ENCODE assay signal across 8 mouse cellular contexts in genomic region chr7:31000505-31001020, GRCm38 (mm10). TPM values are rescaled to one million over a fixed set of nuclear protein-coding genes. Genes with fewer than 3 reads are reported as not detected.
DNase-seq lines count a peak whose midpoint lies in the region; ATAC-seq lines count a peak whose summit lies in the region.

No protein-coding gene starts in this region.

- peak; percentile 28 for DNase-seq in embryo, embryonic 11 days
- no peak for DNase-seq in embryo, embryonic 9.5 days (ENCODE audit: extremely low spot score)
- DNase-seq in adrenal gland, adult 8-10 months = peak; percentile 73
- DNase-seq in forelimb bud, embryonic 11.5 days (ENCODE audit: low read depth, low spot score) = peak; percentile 39
- DNase-seq in testis, postnatal 14 days (ENCODE audit: low spot score) = peak; percentile 52

- no peak overlapping the region for H3K9ac ChIP-seq in hindbrain, embryonic 16.5 days (ENCODE audit: low read depth, low read length)
- peak overlapping the region; percentile 14; the same call in 1 of the 2 replicates for H3K9ac ChIP-seq in limb, embryonic 15.5 days
- no peak overlapping the region for H3K9ac ChIP-seq in neural tube, embryonic 14.5 days (replicated peaks; ENCODE audit: low read depth, low read length)

- H3K36me3 ChIP-seq in hindbrain, embryonic 16.5 days (ENCODE audit: control insufficient read depth, insufficient read depth, low read length) = no peaks in the 10 kb centered on the region
- H3K36me3 ChIP-seq in limb, embryonic 15.5 days = no peaks in the 10 kb centered on the region
- no peaks in the 10 kb centered on the region for H3K36me3 ChIP-seq in neural tube, embryonic 14.5 days (ENCODE audit: control insufficient read depth, insufficient read depth, low read length)

- H3K4me3 ChIP-seq in hindbrain, embryonic 16.5 days (ENCODE audit: low read length) = no peak overlapping the region
- H3K4me3 ChIP-seq in limb, embryonic 15.5 days = no peak overlapping the region
- no peak overlapping the region for H3K4me3 ChIP-seq in neural tube, embryonic 14.5 days (ENCODE audit: low read depth, low read length)

- H3K4me1 ChIP-seq in hindbrain, embryonic 16.5 days (ENCODE audit: control insufficient read depth, insufficient read depth, low read depth, low read length) = peaks cover 5% of the 10 kb centered on the region
- peaks cover 12% of the 10 kb centered on the region for H3K4me1 ChIP-seq in limb, embryonic 15.5 days
- no peaks in the 10 kb centered on the region for H3K4me1 ChIP-seq in neural tube, embryonic 14.5 days (ENCODE audit: control insufficient read depth, insufficient read depth, low read length)

- no peak overlapping the region for H3K4me2 ChIP-seq in hindbrain, embryonic 16.5 days (ENCODE audit: low read length)
- peak overlapping the region; percentile 17; the same call in 1 of the 2 replicates for H3K4me2 ChIP-seq in limb, embryonic 15.5 days
- no peak overlapping the region for H3K4me2 ChIP-seq in neural tube, embryonic 14.5 days (ENCODE audit: low read depth, low read length)

- WGBS in hindbrain, embryonic 16.5 days = 37% methylated on average over 7 of the region's 7 CpGs
- WGBS in limb, embryonic 15.5 days = 4% methylated on average over 7 of the region's 7 CpGs
- 54% methylated on average over 7 of the region's 7 CpGs for WGBS in neural tube, embryonic 14.5 days

- peak; percentile 34; the same call in 1 of the 2 replicates for ATAC-seq in hindbrain, embryonic 16.5 days
- peak; percentile 70 for ATAC-seq in limb, embryonic 15.5 days (ENCODE audit: insufficient number of reproducible peaks, low FRiP score, low TSS enrichment, low read depth)
- peak; percentile 54; the same call in 1 of the 2 replicates for ATAC-seq in neural tube, embryonic 14.5 days (ENCODE audit: low read depth)

- no peaks in the 10 kb centered on the region; the same call in 1 of the 2 replicates for H3K9me3 ChIP-seq in hindbrain, embryonic 16.5 days (ENCODE audit: control insufficient read depth, low read length)
- H3K9me3 ChIP-seq in limb, embryonic 15.5 days = no peaks in the 10 kb centered on the region
- no peaks in the 10 kb centered on the region for H3K9me3 ChIP-seq in neural tube, embryonic 14.5 days (ENCODE audit: control insufficient read depth, low read length)

- H3K27me3 ChIP-seq in hindbrain, embryonic 16.5 days (replicated peaks; ENCODE audit: control insufficient read depth, insufficient read depth, low read length) = no peaks in the 10 kb centered on the region
- H3K27me3 ChIP-seq in limb, embryonic 15.5 days = no peaks in the 10 kb centered on the region
- H3K27me3 ChIP-seq in neural tube, embryonic 14.5 days (ENCODE audit: control insufficient read depth, insufficient read depth, low read length) = no peaks in the 10 kb centered on the region

- no peak overlapping the region for H3K27ac ChIP-seq in hindbrain, embryonic 16.5 days (ENCODE audit: low read depth, low read length)
- peak overlapping the region; percentile 38 for H3K27ac ChIP-seq in limb, embryonic 15.5 days
- peak overlapping the region; percentile 2; the same call in 1 of the 2 replicates for H3K27ac ChIP-seq in neural tube, embryonic 14.5 days (ENCODE audit: low read depth, low read length)

RNA-seq across cellular contexts. Expression of gene Fam187b, which starts 27.0 kb away (rescaled TPM):
- 1 to 10 TPM in 2 of 4 experiments, under 1 TPM in 2; 0.38 to 2.2 (median 0.84) TPM for total RNA-seq in adrenal gland, adult 8-10 months (2022)
- polyA plus RNA-seq in hindbrain, embryonic 16.5 days (2015; fragmentation: Nextera tagmentation; extraction: Ambion mirVana) = 0.63 and 0.82 TPM in 2 replicates
- 2.4 and 2.7 TPM in 2 replicates for polyA plus RNA-seq in limb, embryonic 15.5 days (2015; fragmentation: Nextera tagmentation; extraction: Ambion mirVana)
- 0.40 and 0.44 TPM in 2 replicates for polyA plus RNA-seq in neural tube, embryonic 14.5 days (2014; fragmentation: Nextera tagmentation; extraction: Ambion mirVana)

RNA-seq across cellular contexts. Expression of gene Lsr, which starts 27.3 kb away (rescaled TPM):
- 10 to 100 TPM in 2 of 4 experiments, 1 to 10 TPM in 2; 4.1 to 36.6 (median 13.7) TPM for total RNA-seq in adrenal gland, adult 8-10 months (2022)
- 24.1 and 27.8 TPM in 2 replicates for polyA plus RNA-seq in hindbrain, embryonic 16.5 days (2015; fragmentation: Nextera tagmentation; extraction: Ambion mirVana)
- polyA plus RNA-seq in limb, embryonic 15.5 days (2015; fragmentation: Nextera tagmentation; extraction: Ambion mirVana) = 37.1 and 39.5 TPM in 2 replicates
- polyA plus RNA-seq in neural tube, embryonic 14.5 days (2014; fragmentation: Nextera tagmentation; extraction: Ambion mirVana) = 10.2 and 15.3 TPM in 2 replicates

RNA-seq across cellular contexts. Expression of gene Fxyd5, which starts 41.7 kb away (rescaled TPM):
- 10 to 100 TPM; 53.1 to 81.6 (median 58.8) TPM for total RNA-seq in adrenal gland, adult 8-10 months (2022)
- 24.4 and 32.9 TPM in 2 replicates for polyA plus RNA-seq in hindbrain, embryonic 16.5 days (2015; fragmentation: Nextera tagmentation; extraction: Ambion mirVana)
- 42.3 and 52.6 TPM in 2 replicates for polyA plus RNA-seq in limb, embryonic 15.5 days (2015; fragmentation: Nextera tagmentation; extraction: Ambion mirVana)
- polyA plus RNA-seq in neural tube, embryonic 14.5 days (2014; fragmentation: Nextera tagmentation; extraction: Ambion mirVana) = 7.8 and 12.9 TPM in 2 replicates

RNA-seq across cellular contexts. Expression of gene Usf2, which starts 44.0 kb away (rescaled TPM):
- total RNA-seq in adrenal gland, adult 8-10 months (2022) = 100 to 1,000 TPM; 116 to 131 (median 127) TPM
- polyA plus RNA-seq in hindbrain, embryonic 16.5 days (2015; fragmentation: Nextera tagmentation; extraction: Ambion mirVana) = 25.7 and 27.3 TPM in 2 replicates
- 22.3 and 23.4 TPM in 2 replicates for polyA plus RNA-seq in limb, embryonic 15.5 days (2015; fragmentation: Nextera tagmentation; extraction: Ambion mirVana)
- polyA plus RNA-seq in neural tube, embryonic 14.5 days (2014; fragmentation: Nextera tagmentation; extraction: Ambion mirVana) = 28.2 and 28.9 TPM in 2 replicates

RNA-seq across cellular contexts. Expression of gene Fxyd7, which starts 50.7 kb away (rescaled TPM):
- total RNA-seq in adrenal gland, adult 8-10 months (2022) = 1 to 10 TPM; 2.0 to 4.1 (median 2.3) TPM
- polyA plus RNA-seq in hindbrain, embryonic 16.5 days (2015; fragmentation: Nextera tagmentation; extraction: Ambion mirVana) = 324 and 417 TPM in 2 replicates
- polyA plus RNA-seq in limb, embryonic 15.5 days (2015; fragmentation: Nextera tagmentation; extraction: Ambion mirVana) = 13.1 and 19.0 TPM in 2 replicates
- 252 and 299 TPM in 2 replicates for polyA plus RNA-seq in neural tube, embryonic 14.5 days (2014; fragmentation: Nextera tagmentation; extraction: Ambion mirVana)
